Mouse (Mus musculus) c-Kit-positive CD71-positive TER-119-positive erythroid progenitor cells, embryonic 14.5 days (primary cell): Measurements from ENCODE around the gene Gm10762.
"Not testable (repeated sequence)": the region's sequence is repeated elsewhere in the genome, so short reads cannot be mapped to it uniquely, and the experiment has no call there.

Experiments used
- DNase-seq: peaks from one replicate; pipeline ENCODE4 v3.0.0-alpha.2; 2013; ENCODE audit warnings: low spot score

Gm10762 gene

GRCm38 (mm10) chr2:128967661-128968441 lies at the start of gene Gm10762:
Gene Gm10762, minus strand, starts transcription at chr2:128967725.
- DNase-seq = peak; percentile 60

- not testable (repeated sequence) for DNase-seq
Observed at GRCm38 (mm10) chr2:129008867-129009266, 41.3 kb upstream of the Gm10762 start.

- peak; percentile 36 for DNase-seq
Observed at GRCm38 (mm10) chr2:129006194-129006749, 38.7 kb upstream of the Gm10762 start.

- no peak for DNase-seq
Observed at GRCm38 (mm10) chr2:129004872-129005271, 37.3 kb upstream of the Gm10762 start.

GRCm38 (mm10) chr2:128984746-128985145 lies 17.2 kb upstream of the Gm10762 start:
- DNase-seq = no peak

- no peak for DNase-seq
Observed at GRCm38 (mm10) chr2:128975572-128975971, 8.0 kb upstream of the Gm10762 start.

GRCm38 (mm10) chr2:128972301-128972700 lies 4.8 kb upstream of the Gm10762 start:
- DNase-seq = no peak

GRCm38 (mm10) chr2:128968475-128969083 lies 1.1 kb upstream of the Gm10762 start:
- no peak for DNase-seq

- DNase-seq = peak; percentile 99
Observed at GRCm38 (mm10) chr2:128966641-128967580, 614 bp downstream of the Gm10762 start, which contains the start of gene Zc3h6. Gene Zc3h6, plus strand, starts transcription at chr2:128967402.

GRCm38 (mm10) chr2:128966236-128966635 lies 1.3 kb downstream of the Gm10762 start:
- DNase-seq = no peak

GRCm38 (mm10) chr2:128965505-128966105 lies 1.9 kb downstream of the Gm10762 start:
- DNase-seq = no peak

- DNase-seq = no peak
Observed at GRCm38 (mm10) chr2:128954186-128954585, 13.3 kb downstream of the Gm10762 start.

- DNase-seq = peak; percentile 44
Observed at GRCm38 (mm10) chr2:128947962-128948588, 19.4 kb downstream of the Gm10762 start.

- peak; percentile 96 for DNase-seq
Observed at GRCm38 (mm10) chr2:128943538-128944528, 23.7 kb downstream of the Gm10762 start, which contains the start of gene Zc3h8. Gene Zc3h8, minus strand, starts transcription at chr2:128944077.

GRCm38 (mm10) chr2:128936256-128936655 lies 31.3 kb downstream of the Gm10762 start:
- DNase-seq = no peak

- no peak for DNase-seq
Observed at GRCm38 (mm10) chr2:128930704-128931103, 36.8 kb downstream of the Gm10762 start.

GRCm38 (mm10) chr2:128928446-128928845 lies 39.1 kb downstream of the Gm10762 start:
- DNase-seq = no peak

GRCm38 (mm10) chr2:128924799-128925198 lies 42.7 kb downstream of the Gm10762 start:
- DNase-seq = no peak
